Mouse (Mus musculus): ENCODE data around the gene Fbxw7.

DNA sequence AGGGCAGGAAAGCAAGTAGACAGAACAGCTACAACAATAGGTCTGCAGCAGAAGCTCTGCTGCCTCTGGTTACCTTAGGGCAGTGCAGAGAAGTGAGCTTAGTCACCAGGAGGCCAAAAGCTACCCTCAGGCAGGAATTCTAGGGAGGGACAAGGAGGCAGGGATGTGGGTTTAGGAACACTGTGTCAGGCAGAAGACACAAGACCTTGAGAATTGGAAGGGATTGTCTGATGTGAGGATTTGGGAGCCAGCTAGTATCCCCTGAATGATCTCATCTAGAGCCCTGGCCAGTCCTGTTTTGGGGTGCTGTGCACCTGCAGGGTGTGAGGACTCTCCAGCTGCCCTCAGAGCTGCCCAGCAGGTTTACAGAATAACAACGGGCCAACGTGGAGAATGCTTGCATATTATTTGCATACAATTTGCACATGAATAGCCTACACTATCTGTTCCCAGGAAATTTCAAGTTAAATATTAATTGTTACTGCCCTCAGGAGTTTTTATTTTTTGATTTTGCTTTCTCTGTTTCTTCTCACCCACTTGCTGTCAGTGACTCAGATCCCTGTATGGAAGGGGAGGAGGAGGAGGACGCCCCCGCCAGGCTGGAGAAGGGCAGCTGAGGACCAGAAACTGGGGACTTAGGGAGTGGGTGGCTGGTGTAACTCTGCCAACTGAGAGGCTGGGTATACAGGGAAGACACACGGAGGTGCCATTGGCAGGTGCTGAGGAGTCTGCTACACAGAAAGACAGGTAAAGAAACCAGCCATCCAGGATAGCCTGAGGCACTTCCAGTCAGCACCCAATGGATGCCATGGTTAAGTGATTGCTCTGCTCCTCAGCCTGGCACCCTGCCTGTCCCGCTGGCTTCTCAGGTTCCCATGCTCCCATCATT is 210.0 kb downstream of the Fbxw7 start:
- TF ChIP-seq CTCF (conservative IDR thresholded peaks at IDR 0.05 in 1 of 2, IDR thresholded peaks at IDR 0.05 in 1 of 2; ENCODE audit: low read depth in 2 of 2, low read length in 2 of 2) (no peak), E2F4 (IDR thresholded peaks at IDR 0.05; ENCODE audit: insufficient replicate concordance, low read depth, low read length) (no peak), MAX (IDR thresholded peaks at IDR 0.05; ENCODE audit: low read length) (no peak), EP300 (IDR thresholded peaks at IDR 0.05; ENCODE audit: low read length) (no peak)

Measured in CH12.LX (cell line).